Mouse (Mus musculus): ENCODE measurements at regions not wholly inside any gene's neighbourhood (a gene's known extent, or its start where the extent isn't known, plus 50 kb on each side); places are given as distances from the start of the nearest gene placed in this dataset.

- no peak for DNase-seq (ENCODE audit: low spot score in 2 of 2)
Measured at GRCm38 (mm10) chr12:47755227-47755626, 936.5 kb upstream of the Nova1 start.

GRCm38 (mm10) chr12:47741744-47742280 is 923.1 kb upstream of the Nova1 start:
- peak in 1 of 2 experiments; percentile 2 for DNase-seq (ENCODE audit: low spot score in 2 of 2)

- DNase-seq (ENCODE audit: low spot score in 2 of 2) = no peak
Measured at GRCm38 (mm10) chr12:47700190-47700589, 881.5 kb upstream of the Nova1 start.

GRCm38 (mm10) chr12:47670457-47670856 is 851.7 kb upstream of the Nova1 start:
- DNase-seq (ENCODE audit: low spot score in 2 of 2) = peak in 1 of 2 experiments; percentile 15
